Mouse (Mus musculus) hindbrain, embryonic 11.5 days (tissue): ENCODE measurements around the gene Aif1l. TPM values are rescaled to one million over a fixed set of nuclear protein-coding genes. Genes with fewer than 3 reads are reported as not detected.

Source experiments
- ATAC-seq: fragments of 200-750 bp; cut with Nextera tagmentation; 2 replicates; pipeline ENCODE4 v1.8.0; 2017; ENCODE audit warnings: mild to moderate bottlenecking, moderate TSS enrichment, moderate library complexity; ENCODE audit not compliant: low FRiP score
- DNase-seq: peaks from one replicate; pipeline ENCODE4 v3.0.0-alpha.2; 2015; ENCODE audit warnings: low spot score
- H3K27ac ChIP-seq: fragments of 300-500 bp; sonication (generic); 2 replicates; pipeline ENCODE4 v1.5.1; 2014; ENCODE audit warnings: mild to moderate bottlenecking, low read depth, low read length
- H3K27me3 ChIP-seq: fragments of 300-500 bp; sonication (generic); 2 replicates; pipeline ENCODE4 v1.6.1; 2014; ENCODE audit warnings: mild to moderate bottlenecking, low read length, moderate library complexity, mixed read lengths; ENCODE audit not compliant: control insufficient read depth, insufficient read depth
- H3K36me3 ChIP-seq: fragments of 300-500 bp; sonication (generic); 2 replicates; pipeline ENCODE4 v1.6.1; 2014; ENCODE audit warnings: mild to moderate bottlenecking, low read length, moderate library complexity, mixed read lengths; ENCODE audit not compliant: control insufficient read depth, insufficient read depth
- H3K4me1 ChIP-seq: fragments of 300-500 bp; sonication (generic); replicated peaks from 2 replicates; pipeline ENCODE4 v1.6.1; 2014; ENCODE audit warnings: low read length, mixed read lengths; ENCODE audit not compliant: control insufficient read depth, insufficient read depth
- H3K4me2 ChIP-seq: fragments of 300-500 bp; sonication (generic); replicated peaks from 2 replicates; pipeline ENCODE4 v1.6.1; 2014; ENCODE audit warnings: mild to moderate bottlenecking, low read depth, low read length
- H3K4me3 ChIP-seq: fragments of 300-500 bp; sonication (generic); 2 replicates; pipeline ENCODE4 v1.5.1; 2014; ENCODE audit warnings: low read depth, low read length
- H3K9ac ChIP-seq: fragments of 300-500 bp; sonication (generic); 2 replicates; pipeline ENCODE4 v1.6.1; 2014; ENCODE audit warnings: low read depth, low read length
- H3K9me3 ChIP-seq: fragments of 300-500 bp; sonication (generic); 2 replicates; pipeline ENCODE4 v1.6.1; 2016; ENCODE audit warnings: low read length; ENCODE audit not compliant: control insufficient read depth
- WGBS: fragments of 180-500 bp; shearing (Covaris S2); extraction: QIAGEN DNeasy Blood & Tissue Kit; methylation state at CpG from one replicate; pipeline ENCODE4 v1.1.7; 2014; 5-methylcytosine and 5-hydroxymethylcytosine counted together
- polyA plus RNA-seq: library from polyadenylated mRNA; unstranded; fragments of >200 nt; fragmentation: Nextera tagmentation; extraction: Ambion mirVana; gene quantifications from 2 replicates; pipeline ENCODE4 v1.2.1, GENCODE M21; 2014

Gene Aif1l
- polyA plus RNA-seq, 1 experiment from 2014 or later: 54.0 TPM

- WGBS: 86% methylated on average over 2 of the region's 2 CpGs
- no peaks in the 10 kb centered on the region for H3K27me3 ChIP-seq
- H3K36me3 ChIP-seq: peaks cover 21% of the 10 kb centered on the region
- H3K4me3 ChIP-seq: no peak overlapping the region
- no peak overlapping the region for H3K4me2 ChIP-seq
- no peak overlapping the region for H3K27ac ChIP-seq
- DNase-seq (peak; percentile 10), ATAC-seq (no peak)
- no peaks in the 10 kb centered on the region for H3K9me3 ChIP-seq
- no peak overlapping the region for H3K9ac ChIP-seq
- no peaks in the 10 kb centered on the region for H3K4me1 ChIP-seq
These were observed 48.5 kb downstream of the Aif1l start for GRCm38 (mm10) chr2:31998443-31998842.

GRCm38 (mm10) chr2:32008311-32008710 lies 58.4 kb downstream of the Aif1l start:
- no peak for ATAC-seq
- no peak for DNase-seq
- H3K4me1 ChIP-seq: no peaks in the 10 kb centered on the region
- H3K4me2 ChIP-seq: no peak overlapping the region
- no peak overlapping the region for H3K9ac ChIP-seq
- no peak overlapping the region for H3K27ac ChIP-seq
- H3K9me3 ChIP-seq: no peaks in the 10 kb centered on the region
- no peak overlapping the region for H3K4me3 ChIP-seq
- no peaks in the 10 kb centered on the region for H3K27me3 ChIP-seq
- peaks cover 7% of the 10 kb centered on the region; the same call in 1 of the 2 replicates for H3K36me3 ChIP-seq
- WGBS: 90% methylated on average over 2 of the region's 2 CpGs

GRCm38 (mm10) chr2:32008716-32009115 lies 58.8 kb downstream of the Aif1l start:
- Histone ChIP-seq H3K9me3 (no peaks in the 10 kb centered on the region), H3K27me3 (no peaks in the 10 kb centered on the region), H3K9ac (no peak overlapping the region), H3K36me3 (peaks cover 7% of the 10 kb centered on the region; the same call in 1 of the 2 replicates), H3K27ac (no peak overlapping the region), H3K4me2 (no peak overlapping the region), H3K4me1 (no peaks in the 10 kb centered on the region), H3K4me3 (no peak overlapping the region)
- ATAC-seq (no peak), DNase-seq (no peak)
- WGBS: 92% methylated on average over 11 of the region's 11 CpGs

DNA sequence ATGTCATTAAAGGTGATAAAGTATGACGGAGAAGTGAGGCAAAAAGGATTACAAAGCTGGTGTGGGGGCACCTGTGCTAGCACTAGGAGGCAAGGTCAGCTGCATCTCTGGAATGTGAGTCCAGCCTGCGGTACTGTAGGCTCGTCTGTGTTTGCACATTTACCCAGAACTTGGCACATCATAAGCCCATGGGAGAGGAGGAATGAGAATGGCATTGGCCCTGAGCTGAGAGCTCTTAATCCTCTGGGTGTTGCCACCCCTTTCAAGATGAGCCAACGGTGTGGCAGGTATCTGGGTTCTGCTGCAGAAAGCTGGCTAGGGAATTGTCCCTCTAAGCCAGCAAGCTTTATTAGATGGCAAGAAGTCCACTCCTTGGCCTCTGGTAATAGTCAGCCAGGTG lies 69.8 kb downstream of the Aif1l start:
- 0 out of 2 replicates have a peak, but pooled peaks cover 5% of the 10 kb centered on the region for H3K36me3 ChIP-seq
- WGBS: 88% methylated on average over 4 of the region's 4 CpGs

DNA sequence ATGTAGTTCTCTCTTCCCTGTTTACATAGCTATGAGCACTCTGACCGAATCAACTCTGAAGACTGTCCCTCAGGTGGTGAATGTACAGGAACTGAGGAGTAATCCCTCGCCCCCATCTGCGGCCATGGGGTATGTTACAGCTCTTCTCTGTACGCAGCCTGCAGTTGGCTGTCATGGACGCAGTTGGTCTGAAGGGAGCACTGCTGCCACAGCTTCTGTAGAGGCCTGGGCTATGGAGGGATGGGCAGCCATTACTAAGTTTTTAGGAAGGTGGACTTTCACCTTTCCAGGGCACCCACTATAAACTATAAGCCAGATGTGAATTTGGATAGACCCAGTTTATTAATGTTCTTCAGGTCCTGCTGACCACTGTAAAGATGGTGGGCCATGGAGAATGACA lies 70.3 kb downstream of the Aif1l start:
- no peak overlapping the region for H3K27ac ChIP-seq
- 90% methylated on average over 5 of the region's 5 CpGs for WGBS
- no peak overlapping the region for H3K4me3 ChIP-seq
- no peak for ATAC-seq
- no peak overlapping the region for H3K9ac ChIP-seq
- no peak for DNase-seq
- H3K4me1 ChIP-seq: no peaks in the 10 kb centered on the region
- H3K9me3 ChIP-seq: no peaks in the 10 kb centered on the region
- no peaks in the 10 kb centered on the region for H3K27me3 ChIP-seq
- H3K4me2 ChIP-seq: no peak overlapping the region
- 0 out of 2 replicates have a peak, but pooled peaks cover 5% of the 10 kb centered on the region for H3K36me3 ChIP-seq

More for the DNA sequence above, 69.8 kb downstream of the Aif1l start:
- DNase-seq: no peak
- no peak overlapping the region for H3K4me2 ChIP-seq
- no peak overlapping the region for H3K4me3 ChIP-seq
- no peak for ATAC-seq
- no peaks in the 10 kb centered on the region for H3K9me3 ChIP-seq
- H3K27ac ChIP-seq: no peak overlapping the region
- H3K4me1 ChIP-seq: no peaks in the 10 kb centered on the region
- H3K9ac ChIP-seq: no peak overlapping the region
- no peaks in the 10 kb centered on the region for H3K27me3 ChIP-seq

Other genes starting within 250 kb of the Aif1l start
- 0.08 and 0.28 TPM in 2 replicates for gene Qrfp, start 139.6 kb upstream of the Aif1l start, polyA plus RNA-seq
- gene Fibcd1, start 104.1 kb upstream of the Aif1l start, polyA plus RNA-seq: 0.74 and 0.91 TPM in 2 replicates
- gene Lamc3, start 62.8 kb upstream of the Aif1l start, polyA plus RNA-seq: 4.8 and 5.0 TPM in 2 replicates
- 70.0 and 76.1 TPM in 2 replicates for gene Nup214, start 24.3 kb downstream of the Aif1l start, polyA plus RNA-seq
- 0.91 and 1.3 TPM in 2 replicates for gene Fam78a, start 134.7 kb downstream of the Aif1l start, polyA plus RNA-seq
- 5.5 and 7.5 TPM in 2 replicates for gene Plpp7, start 145.4 kb downstream of the Aif1l start, polyA plus RNA-seq
- gene Prrc2b, start 200.9 kb downstream of the Aif1l start, polyA plus RNA-seq: 57.6 and 69.0 TPM in 2 replicates